Mouse (Mus musculus) spleen, adult 12 weeks (tissue): ENCODE measurements around the gene Rbp4.

Source experiments
- DNase-seq: peaks from one replicate; pipeline ENCODE4 v3.0.0; 2022; ENCODE audit warnings: low spot score

Gene Rbp4

DNA sequence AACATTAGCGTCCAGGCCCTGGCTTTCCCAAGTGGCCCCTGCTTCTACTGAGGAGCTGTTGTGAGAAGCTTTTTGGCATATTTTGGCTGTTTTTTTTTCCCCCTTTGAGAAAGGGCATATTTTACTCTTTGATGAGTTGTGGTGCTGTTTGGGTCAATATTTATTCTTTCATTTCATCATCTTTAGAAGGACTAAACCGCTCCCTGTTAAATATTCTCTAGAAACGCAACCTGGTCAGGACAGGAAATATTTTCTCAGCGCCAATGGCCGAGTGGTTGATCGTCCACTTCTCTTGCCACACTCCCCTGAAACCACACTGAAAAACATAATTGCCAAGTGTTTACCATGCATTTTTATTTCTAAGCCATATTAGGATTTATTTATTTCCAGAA is at the start of gene Rbp4:
Gene Rbp4 (minus strand): TSS at position 63 of the 392 bp plus-strand sequence.
- no peak for DNase-seq

- DNase-seq, result no peak
These were observed 39.6 kb upstream of the Rbp4 start for GRCm38 (mm10) chr19:38164633-38165032.

- DNase-seq, result no peak
These were observed 36.7 kb upstream of the Rbp4 start for GRCm38 (mm10) chr19:38161648-38162354.

DNA sequence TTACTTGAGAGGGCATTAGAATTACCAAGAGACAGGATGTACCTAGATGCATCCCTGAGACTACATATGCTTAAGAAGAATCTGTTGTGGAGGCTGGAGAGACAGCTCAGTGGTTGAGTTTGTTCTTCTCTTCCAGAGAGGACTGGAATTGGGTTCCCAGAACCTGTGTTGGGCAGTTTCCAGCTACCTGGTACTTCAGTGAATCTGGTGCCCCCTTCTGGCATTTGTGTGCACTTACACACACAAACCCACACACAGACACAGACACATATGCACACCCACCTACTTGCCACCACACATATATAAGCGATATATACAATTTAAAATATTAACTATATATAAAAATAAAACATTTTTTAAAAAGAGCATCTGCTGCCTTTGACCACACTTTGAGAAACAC is 31.2 kb upstream of the Rbp4 start:
- no peak for DNase-seq

GRCm38 (mm10) chr19:38143540-38144271 is 18.6 kb upstream of the Rbp4 start:
- no peak for DNase-seq

DNA sequence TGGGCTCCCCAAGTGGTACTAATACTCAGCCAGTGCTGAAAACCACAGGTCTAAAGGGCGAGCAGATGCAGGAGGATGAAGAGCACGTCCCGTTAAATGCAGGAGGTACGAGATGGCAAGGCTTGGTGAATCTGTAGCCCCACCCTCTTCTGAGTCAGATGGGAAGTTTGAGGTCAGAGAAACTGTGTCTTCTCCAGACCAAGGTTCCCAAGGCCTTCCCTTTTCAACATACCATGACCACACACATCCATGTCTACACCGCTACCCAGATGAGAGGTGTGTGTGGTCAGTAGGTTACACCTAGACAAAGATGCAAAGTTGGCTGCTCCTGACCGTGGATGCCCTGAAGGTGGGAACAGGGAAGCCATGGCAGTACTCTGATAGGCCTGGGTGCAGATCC is 9.7 kb upstream of the Rbp4 start:
- DNase-seq, result no peak

DNA sequence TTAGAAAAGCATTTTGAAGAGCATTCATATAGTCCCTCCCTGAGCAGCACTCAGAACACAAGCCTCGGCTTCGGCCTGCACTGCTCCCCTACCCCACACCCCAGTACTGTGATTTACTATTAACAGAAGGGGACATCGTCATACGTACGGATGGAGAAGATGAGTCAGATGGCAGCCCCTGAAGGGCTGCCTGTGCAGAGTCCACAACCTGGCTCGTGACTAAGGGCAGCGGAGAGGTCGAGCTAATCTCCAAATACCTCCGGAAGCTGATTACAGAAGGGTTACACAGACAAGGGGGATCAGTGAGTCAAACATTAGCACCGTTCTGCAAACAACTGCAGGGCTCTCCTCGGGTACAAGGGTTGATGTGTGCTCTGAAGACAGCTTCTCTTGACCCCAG is 8.9 kb upstream of the Rbp4 start:
- no peak for DNase-seq

DNA sequence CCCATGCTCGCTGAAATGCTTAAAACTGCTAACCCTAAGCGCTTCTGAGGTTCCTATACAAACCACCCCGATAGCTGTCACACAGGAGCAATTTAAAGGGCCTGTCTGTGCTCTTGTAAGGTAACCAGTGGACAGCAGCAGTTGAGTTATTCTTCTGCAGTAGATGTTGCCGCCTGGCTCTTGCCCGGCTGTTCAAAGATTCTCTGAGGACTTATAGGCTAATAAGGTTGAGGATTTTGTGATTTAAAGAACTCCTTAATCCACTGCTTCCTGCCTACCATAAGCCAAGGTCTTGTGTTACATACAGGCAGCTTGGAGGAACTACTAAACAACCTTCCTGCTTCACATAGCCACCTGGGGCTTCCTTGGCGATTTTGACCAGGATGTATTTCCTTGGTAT is 7.4 kb upstream of the Rbp4 start, which contains the start of gene Pde6c:
Gene Pde6c (plus strand): TSS at position 301 of the 400 bp plus-strand sequence.
- no peak for DNase-seq

GRCm38 (mm10) chr19:38126656-38127055 is 1.6 kb upstream of the Rbp4 start:
- no peak for DNase-seq

DNA sequence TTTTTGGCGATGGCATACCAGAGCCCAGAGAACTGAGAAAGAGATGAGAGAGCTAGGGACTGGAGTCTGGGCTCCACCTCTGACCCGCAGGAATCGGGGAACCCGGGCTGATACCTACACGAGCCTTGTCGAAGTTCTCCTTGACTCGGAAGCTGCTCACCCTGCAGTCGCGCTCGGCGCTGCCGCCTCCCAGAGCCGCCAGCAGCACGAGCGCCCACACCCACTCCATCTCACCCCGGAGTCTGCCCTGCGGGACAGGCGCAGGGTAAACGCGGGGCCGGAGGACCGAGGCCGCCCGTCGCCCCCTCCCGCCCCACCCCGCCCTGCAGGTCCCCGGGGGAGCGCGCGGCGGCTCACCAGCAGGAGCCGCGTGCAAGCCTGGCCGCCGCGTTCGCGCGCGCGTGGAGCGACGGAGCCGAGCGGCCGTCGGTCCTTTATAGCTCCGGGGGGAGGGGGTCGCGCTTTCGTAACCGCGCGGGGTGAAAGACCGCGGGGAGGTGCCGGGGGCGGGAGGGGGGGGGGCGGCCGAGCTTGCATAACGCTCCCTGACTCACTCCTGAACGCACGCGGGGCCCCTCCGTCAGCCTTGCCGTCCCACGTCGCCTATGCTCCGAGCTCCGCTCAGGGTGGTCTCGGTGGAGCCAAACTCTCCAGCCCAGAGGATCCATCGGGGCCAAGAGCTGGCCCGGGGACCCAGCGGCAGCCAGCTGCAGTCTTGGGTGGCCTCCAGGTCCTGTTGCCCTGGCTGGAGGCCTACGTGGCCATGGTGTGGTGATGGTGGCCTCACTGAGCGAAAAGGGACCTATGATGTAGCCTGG is 471 bp downstream of the Rbp4 start:
- no peak for DNase-seq

- no peak for DNase-seq
These were observed 1.2 kb downstream of the Rbp4 start for GRCm38 (mm10) chr19:38123921-38124320.

DNA sequence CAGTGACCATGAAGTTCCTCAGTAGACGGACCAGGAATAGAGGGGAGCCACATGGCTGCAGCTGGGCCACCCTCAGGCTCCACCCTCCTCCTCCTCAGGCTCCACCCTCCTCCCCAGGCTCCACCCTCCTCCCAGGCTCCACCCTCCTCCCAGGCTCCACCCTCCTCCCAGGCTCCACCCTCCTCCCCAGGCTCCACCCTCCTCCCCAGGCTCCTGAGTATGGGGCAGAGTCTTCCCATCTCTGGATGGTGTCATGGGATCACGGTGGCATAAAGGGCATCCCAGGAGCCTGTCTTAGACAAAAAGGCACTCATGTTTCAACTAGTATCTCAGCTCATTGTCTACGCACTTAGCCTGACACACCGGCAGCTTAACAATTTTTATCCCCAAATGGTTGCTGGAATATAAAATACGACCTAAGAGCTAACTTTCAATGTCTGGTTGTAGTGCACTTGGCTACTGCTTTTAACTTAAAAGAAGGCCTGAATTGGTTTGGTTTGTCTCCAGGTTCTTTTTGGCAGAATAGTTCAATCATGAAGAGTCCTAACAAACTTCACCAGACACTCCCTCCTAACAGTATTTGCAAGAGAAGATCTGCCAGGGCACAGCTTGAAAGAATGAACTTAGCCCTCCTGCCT is 4.8 kb downstream of the Rbp4 start:
- DNase-seq, result no peak

GRCm38 (mm10) chr19:38114834-38115491 is 10.1 kb downstream of the Rbp4 start:
- no peak for DNase-seq

GRCm38 (mm10) chr19:38112575-38112974 is 12.5 kb downstream of the Rbp4 start:
- DNase-seq, result no peak

GRCm38 (mm10) chr19:38111056-38111455 is 14.0 kb downstream of the Rbp4 start:
- DNase-seq, result no peak

GRCm38 (mm10) chr19:38109506-38110242 is 15.4 kb downstream of the Rbp4 start:
- no peak for DNase-seq

GRCm38 (mm10) chr19:38107871-38108270 is 17.2 kb downstream of the Rbp4 start:
- DNase-seq, result no peak

DNA sequence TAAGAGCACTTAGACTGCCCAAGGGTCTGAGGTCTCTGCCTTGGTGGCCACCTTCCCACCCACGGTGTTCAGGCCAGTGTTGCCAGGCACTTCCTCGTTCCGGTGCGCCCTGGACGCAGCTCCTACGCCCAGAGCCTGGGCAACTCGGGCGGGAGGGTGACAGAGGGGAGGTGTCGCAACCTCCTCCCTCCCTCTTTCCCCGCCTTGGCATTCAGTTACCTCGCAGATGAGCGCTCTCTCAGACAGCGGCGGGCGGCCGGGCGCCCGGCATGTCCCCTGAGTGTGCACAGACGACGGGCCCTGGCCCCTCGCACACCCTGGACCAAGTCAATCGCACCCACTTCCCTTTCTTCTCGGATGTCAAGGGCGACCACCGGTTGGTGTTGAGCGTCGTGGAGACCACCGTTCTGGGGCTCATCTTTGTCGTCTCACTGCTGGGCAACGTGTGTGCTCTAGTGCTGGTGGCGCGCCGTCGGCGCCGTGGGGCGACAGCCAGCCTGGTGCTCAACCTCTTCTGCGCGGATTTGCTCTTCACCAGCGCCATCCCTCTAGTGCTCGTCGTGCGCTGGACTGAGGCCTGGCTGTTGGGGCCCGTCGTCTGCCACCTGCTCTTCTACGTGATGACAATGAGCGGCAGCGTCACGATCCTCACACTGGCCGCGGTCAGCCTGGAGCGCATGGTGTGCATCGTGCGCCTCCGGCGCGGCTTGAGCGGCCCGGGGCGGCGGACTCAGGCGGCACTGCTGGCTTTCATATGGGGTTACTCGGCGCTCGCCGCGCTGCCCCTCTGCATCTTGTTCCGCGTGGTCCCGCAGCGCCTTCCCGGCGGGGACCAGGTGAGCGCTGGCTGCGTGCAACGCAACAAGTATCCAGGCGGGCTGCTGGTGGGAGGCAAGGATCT is 28.0 kb downstream of the Rbp4 start, which contains the start of gene Ffar4:
Gene Ffar4 (plus strand): TSS at position 214 of the 901 bp plus-strand sequence.
- no peak for DNase-seq

- DNase-seq, result no peak
These were observed 28.9 kb downstream of the Rbp4 start for GRCm38 (mm10) chr19:38096231-38096630.

DNA sequence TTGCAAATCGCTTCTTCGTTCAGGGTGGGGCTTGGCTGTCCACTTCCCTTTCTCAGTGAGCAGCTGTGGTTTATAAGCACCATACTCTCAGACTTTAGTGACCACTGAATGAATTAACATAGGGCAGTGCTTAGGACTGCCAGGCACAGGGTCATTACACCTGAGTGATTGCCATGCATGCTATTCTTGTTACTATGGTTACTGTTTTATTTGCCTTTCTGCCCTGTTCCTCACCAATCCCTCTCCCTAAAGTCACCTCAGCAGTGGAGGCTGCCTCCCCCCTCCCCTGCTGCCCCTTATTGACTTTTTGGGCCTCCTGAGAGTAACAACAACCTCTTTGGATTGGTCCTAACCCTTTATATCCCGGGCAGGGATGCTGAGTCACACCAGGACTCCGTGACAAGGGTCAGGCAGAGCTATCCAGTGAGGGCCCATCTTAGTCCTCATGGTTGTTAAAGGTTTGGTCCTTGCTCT is 33.5 kb downstream of the Rbp4 start:
- DNase-seq, result no peak
